Mouse (Mus musculus): ENCODE data around the gene Hoxc6. TPM values are rescaled to one million over a fixed set of nuclear protein-coding genes. Genes with fewer than 3 reads are reported as not detected.

Gene Hoxc6
- total RNA-seq, 1 experiment = 0.58 TPM

DNA sequence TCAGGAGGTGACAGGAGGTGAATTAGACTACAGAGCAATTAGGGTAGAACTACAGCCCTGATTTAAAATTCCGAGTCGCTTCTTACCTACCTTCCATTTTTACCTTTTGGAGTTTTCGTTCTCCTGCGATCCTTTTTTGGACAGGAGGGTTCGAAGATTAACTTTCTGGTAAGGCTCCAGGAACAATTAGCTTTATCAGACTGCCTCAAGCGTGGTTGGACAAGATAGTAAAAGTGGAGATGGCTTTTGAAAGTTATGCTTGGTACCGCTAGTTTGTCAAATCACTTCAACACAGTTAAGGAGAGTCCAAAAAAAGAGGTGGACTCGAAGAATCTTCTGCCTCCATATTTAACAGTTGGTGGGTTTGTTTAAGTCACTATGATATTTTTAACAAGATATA lies 23.5 kb downstream of the Hoxc6 start:
- no peak for TF ChIP-seq MAFK (IDR thresholded peaks at IDR 0.05; ENCODE audit: insufficient read depth, low read depth, low read length)
- Histone ChIP-seq H3K4me3 (ENCODE audit: insufficient read depth in 1 of 2, low read depth in 1 of 2, low read length in 2 of 2, poor library complexity in 1 of 2, severe bottlenecking in 1 of 2) (no peak overlapping the region), H3K27ac (ENCODE audit: insufficient read depth, low read depth, low read length, poor library complexity, severe bottlenecking) (no peak overlapping the region), H3K9me3 (ENCODE audit: control insufficient read depth, insufficient read depth, low read depth, low read length) (no peaks in the 10 kb centered on the region), H3K36me3 (ENCODE audit: control insufficient read depth, insufficient read depth, low read length, poor library complexity, severe bottlenecking) (no peaks in the 10 kb centered on the region), H3K4me1 (ENCODE audit: control insufficient read depth in 2 of 2, insufficient read depth in 2 of 2, low read length in 2 of 2, poor library complexity in 1 of 2) (no peaks in the 10 kb centered on the region), H3K9ac (ENCODE audit: insufficient read depth, low read depth, low read length, poor library complexity, severe bottlenecking) (no peak overlapping the region)
- DNase-seq (ENCODE audit: low read depth, low spot score) = no peak
- in situ Hi-C loops (cut with MboI; ENCODE audit: low sequenced_read_pairs in 2 of 2, unreplicated experiment in 2 of 2) = no loop called here

DNA sequence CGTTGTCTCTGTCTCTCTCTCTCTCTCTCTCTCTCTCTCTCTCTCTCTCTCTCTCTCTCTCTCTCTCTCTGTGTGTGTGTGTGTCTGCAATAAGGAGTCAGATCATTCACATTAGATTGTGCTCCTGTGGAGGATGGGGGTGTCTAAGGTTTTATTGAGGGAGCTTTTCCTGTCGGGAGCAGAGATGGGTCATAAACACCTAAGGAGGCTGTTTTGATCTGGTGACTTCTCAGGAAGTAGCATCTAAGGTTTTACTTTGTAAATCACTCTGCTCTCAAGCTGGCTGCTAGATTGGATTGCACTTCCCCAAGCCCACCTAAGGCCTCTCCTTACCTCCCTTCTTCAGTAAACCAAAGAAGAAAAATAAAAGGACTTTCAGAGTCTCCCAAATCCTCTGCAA lies 26.1 kb downstream of the Hoxc6 start:
- H3K27ac ChIP-seq (ENCODE audit: insufficient read depth, low read depth, low read length, poor library complexity, severe bottlenecking) = no peak overlapping the region
- no peaks in the 10 kb centered on the region for H3K4me1 ChIP-seq (ENCODE audit: control insufficient read depth in 2 of 2, insufficient read depth in 2 of 2, low read length in 2 of 2, poor library complexity in 1 of 2)
- H3K9me3 ChIP-seq (ENCODE audit: control insufficient read depth, insufficient read depth, low read depth, low read length) = no peaks in the 10 kb centered on the region
- H3K36me3 ChIP-seq (ENCODE audit: control insufficient read depth, insufficient read depth, low read length, poor library complexity, severe bottlenecking) = no peaks in the 10 kb centered on the region
- no peak overlapping the region for H3K9ac ChIP-seq (ENCODE audit: insufficient read depth, low read depth, low read length, poor library complexity, severe bottlenecking)
- no peak for DNase-seq (ENCODE audit: low read depth, low spot score)
- in situ Hi-C loops (cut with MboI; ENCODE audit: low sequenced_read_pairs in 2 of 2, unreplicated experiment in 2 of 2) = no loop called here
- TF ChIP-seq ZNF384 (IDR thresholded peaks at IDR 0.05; ENCODE audit: low read depth, low read length) (no peak), CHD2 (IDR thresholded peaks at IDR 0.05; ENCODE audit: low read depth, low read length) (no peak), HCFC1 (IDR thresholded peaks at IDR 0.05; ENCODE audit: borderline replicate concordance, insufficient read depth, low read length) (no peak)
- H3K4me3 ChIP-seq (ENCODE audit: insufficient read depth in 1 of 2, low read depth in 1 of 2, low read length in 2 of 2, poor library complexity in 1 of 2, severe bottlenecking in 1 of 2) = no peak overlapping the region

DNA sequence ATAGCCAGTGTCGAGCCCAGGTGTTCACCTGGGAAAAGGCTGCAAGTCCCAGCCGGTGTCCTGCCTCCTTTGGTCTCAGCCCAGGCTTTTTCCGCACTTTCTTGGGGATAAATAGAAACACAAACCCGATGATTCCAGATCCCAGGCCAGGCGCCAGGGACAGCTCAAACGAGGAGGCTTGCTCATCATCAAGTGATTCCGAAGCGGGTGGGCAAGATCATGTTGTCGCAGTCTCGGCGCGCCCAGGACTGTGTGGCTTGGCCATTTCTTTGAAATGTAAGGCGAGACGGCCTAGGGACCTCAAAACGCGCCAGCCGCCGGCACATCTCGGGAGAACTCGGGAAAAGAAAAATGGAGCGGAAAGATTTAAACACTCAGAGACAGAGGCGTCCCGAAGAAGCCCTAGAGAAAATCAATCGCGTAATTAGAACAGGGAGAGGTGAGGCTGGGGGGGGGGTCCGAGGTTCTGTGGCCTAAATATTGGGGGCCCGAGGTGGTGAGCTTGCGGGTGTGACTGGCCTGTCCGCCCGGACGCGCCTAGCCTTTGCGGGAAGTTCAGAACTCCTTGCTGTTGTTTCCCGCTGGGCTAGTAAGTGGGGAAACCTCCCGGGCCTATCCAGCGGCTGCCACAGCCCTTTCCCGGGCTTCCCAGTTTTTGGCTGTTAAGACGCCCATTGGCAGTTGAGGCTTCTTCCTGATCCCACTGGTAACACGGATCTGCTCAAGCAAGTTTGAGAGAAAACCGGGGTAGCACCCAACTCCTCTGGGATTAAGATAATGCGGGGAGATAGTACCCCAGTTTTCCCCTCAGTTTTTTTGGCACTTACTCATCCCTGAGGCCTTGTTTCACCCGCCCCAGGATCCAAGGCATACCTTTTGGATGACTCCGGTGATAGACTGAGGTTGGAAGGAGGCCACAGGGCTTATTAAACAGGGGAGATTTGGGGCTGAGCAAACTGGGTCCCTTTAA lies 29.5 kb downstream of the Hoxc6 start:
- in situ Hi-C loops (cut with MboI; ENCODE audit: low sequenced_read_pairs in 2 of 2, unreplicated experiment in 2 of 2) = no loop called here
- H3K4me1 ChIP-seq (ENCODE audit: control insufficient read depth in 2 of 2, insufficient read depth in 2 of 2, low read length in 2 of 2, poor library complexity in 1 of 2) = no peaks in the 10 kb centered on the region
- H3K9ac ChIP-seq (ENCODE audit: insufficient read depth, low read depth, low read length, poor library complexity, severe bottlenecking) = 0 out of 2 replicates have a peak overlapping the region, but pooled peaks have one; percentile 4
- H3K4me3 ChIP-seq (ENCODE audit: insufficient read depth in 1 of 2, low read depth in 1 of 2, low read length in 2 of 2, poor library complexity in 1 of 2, severe bottlenecking in 1 of 2) = peak overlapping the region in 1 of 2 experiments; percentile 11; a peak in 1 of 4 replicates
- H3K36me3 ChIP-seq (ENCODE audit: control insufficient read depth, insufficient read depth, low read length, poor library complexity, severe bottlenecking) = no peaks in the 10 kb centered on the region
- H3K27ac ChIP-seq (ENCODE audit: insufficient read depth, low read depth, low read length, poor library complexity, severe bottlenecking) = no peak overlapping the region
- DNase-seq (ENCODE audit: low read depth, low spot score) = no peak
- no peaks in the 10 kb centered on the region for H3K9me3 ChIP-seq (ENCODE audit: control insufficient read depth, insufficient read depth, low read depth, low read length)
- no peak for TF ChIP-seq HCFC1 (IDR thresholded peaks at IDR 0.05; ENCODE audit: borderline replicate concordance, insufficient read depth, low read length)
- TF ChIP-seq CHD2 (IDR thresholded peaks at IDR 0.05; ENCODE audit: low read depth, low read length) = no peak
- no peak for TF ChIP-seq ZC3H11A (IDR thresholded peaks at IDR 0.05; ENCODE audit: borderline replicate concordance, low read depth, low read length)
- no peak for TF ChIP-seq MAFK (IDR thresholded peaks at IDR 0.05; ENCODE audit: insufficient read depth, low read depth, low read length)
- no peak for TF ChIP-seq ZNF384 (IDR thresholded peaks at IDR 0.05; ENCODE audit: low read depth, low read length)

DNA sequence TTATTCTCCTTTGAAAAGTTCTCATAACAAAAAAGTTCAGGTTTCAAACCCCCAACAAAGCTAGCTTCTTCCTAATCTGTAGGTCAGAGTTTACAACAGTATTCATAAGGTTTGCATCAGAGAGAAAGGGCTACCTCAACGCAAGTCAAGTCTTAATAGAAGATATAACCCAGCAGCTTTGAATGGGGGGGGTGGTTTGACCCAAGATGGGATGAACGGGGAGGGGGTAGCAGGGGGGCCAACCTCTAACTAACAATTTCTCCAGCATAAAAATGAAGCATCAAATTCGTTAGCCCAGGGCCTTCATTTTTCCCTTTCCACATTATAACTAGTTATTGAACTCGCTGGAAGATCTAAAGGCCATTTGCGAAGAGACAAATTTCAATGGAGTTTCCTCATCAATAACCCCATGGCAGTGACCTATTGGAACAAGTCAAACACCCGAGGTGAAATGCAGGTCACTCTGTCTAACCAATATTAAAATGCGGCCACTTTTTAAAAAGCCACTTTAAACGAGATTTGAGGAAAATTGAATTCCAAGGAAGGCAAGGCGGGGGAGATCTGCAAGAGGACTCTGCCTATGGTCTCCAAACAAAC lies 31.0 kb downstream of the Hoxc6 start:
- H3K9ac ChIP-seq (ENCODE audit: insufficient read depth, low read depth, low read length, poor library complexity, severe bottlenecking) = no peak overlapping the region
- TF ChIP-seq ZNF384 (IDR thresholded peaks at IDR 0.05; ENCODE audit: low read depth, low read length) = no peak
- TF ChIP-seq HCFC1 (IDR thresholded peaks at IDR 0.05; ENCODE audit: borderline replicate concordance, insufficient read depth, low read length) = no peak
- no peak for TF ChIP-seq ZC3H11A (IDR thresholded peaks at IDR 0.05; ENCODE audit: borderline replicate concordance, low read depth, low read length)
- no peak for TF ChIP-seq MAFK (IDR thresholded peaks at IDR 0.05; ENCODE audit: insufficient read depth, low read depth, low read length)
- no peak for TF ChIP-seq CHD2 (IDR thresholded peaks at IDR 0.05; ENCODE audit: low read depth, low read length)
- H3K36me3 ChIP-seq (ENCODE audit: control insufficient read depth, insufficient read depth, low read length, poor library complexity, severe bottlenecking) = no peaks in the 10 kb centered on the region
- in situ Hi-C loops (cut with MboI; ENCODE audit: low sequenced_read_pairs in 2 of 2, unreplicated experiment in 2 of 2) = no loop called here
- no peaks in the 10 kb centered on the region for H3K4me1 ChIP-seq (ENCODE audit: control insufficient read depth in 2 of 2, insufficient read depth in 2 of 2, low read length in 2 of 2, poor library complexity in 1 of 2)
- no peaks in the 10 kb centered on the region for H3K9me3 ChIP-seq (ENCODE audit: control insufficient read depth, insufficient read depth, low read depth, low read length)
- H3K4me3 ChIP-seq (ENCODE audit: insufficient read depth in 1 of 2, low read depth in 1 of 2, low read length in 2 of 2, poor library complexity in 1 of 2, severe bottlenecking in 1 of 2) = no peak overlapping the region
- DNase-seq (ENCODE audit: low read depth, low spot score) = no peak
- no peak overlapping the region for H3K27ac ChIP-seq (ENCODE audit: insufficient read depth, low read depth, low read length, poor library complexity, severe bottlenecking)

Data from ES-E14 (cell line).